Mouse (Mus musculus): Measurements from ENCODE around the gene Myl9.

The Myl9 gene

DNA sequence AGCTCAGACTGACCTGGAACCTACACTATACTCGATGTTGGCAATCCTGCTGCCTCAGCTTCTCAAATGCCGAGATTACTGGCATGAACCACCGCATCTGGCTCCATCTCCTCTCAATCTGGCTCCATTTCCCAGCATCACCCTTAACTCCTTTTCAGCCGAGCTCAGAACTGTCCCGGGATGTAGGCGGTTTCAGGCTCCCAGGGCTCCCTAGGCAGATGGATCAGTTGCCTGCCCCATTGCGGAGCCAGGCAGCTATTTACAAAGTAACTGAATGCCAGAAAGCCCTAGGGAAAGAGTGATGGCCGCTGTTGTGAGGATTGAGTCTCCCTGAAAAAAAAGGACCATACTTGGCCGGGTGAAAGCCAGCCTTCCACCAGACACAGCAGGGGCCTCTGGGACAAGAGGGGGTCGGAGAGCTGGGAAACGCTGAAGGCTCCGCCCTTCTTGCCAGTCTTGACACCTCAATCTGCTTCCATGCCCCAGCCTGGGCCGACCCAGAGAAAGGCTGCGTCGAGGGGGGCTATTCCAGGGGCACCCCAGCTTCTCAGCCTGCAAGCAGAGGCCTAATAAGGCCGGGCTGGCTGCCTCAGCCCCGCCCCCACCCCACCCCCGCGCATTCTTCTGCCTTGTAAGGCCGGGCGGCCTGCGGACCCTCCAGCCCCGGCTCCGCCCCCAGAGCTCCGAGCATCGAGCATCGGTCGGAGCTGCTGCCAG, at the start of gene Myl9:
Gene Myl9 (plus strand): TSS at position 683 of the 717 bp plus-strand sequence.
- in situ Hi-C loops (cut with MboI; ENCODE audit: unreplicated experiment in 2 of 2): loop anchor here in 1 of 2 experiments (5.0 kb wide), 1 partner anchor 53 kb away; no protein-coding TSS in a partner anchor

DNA sequence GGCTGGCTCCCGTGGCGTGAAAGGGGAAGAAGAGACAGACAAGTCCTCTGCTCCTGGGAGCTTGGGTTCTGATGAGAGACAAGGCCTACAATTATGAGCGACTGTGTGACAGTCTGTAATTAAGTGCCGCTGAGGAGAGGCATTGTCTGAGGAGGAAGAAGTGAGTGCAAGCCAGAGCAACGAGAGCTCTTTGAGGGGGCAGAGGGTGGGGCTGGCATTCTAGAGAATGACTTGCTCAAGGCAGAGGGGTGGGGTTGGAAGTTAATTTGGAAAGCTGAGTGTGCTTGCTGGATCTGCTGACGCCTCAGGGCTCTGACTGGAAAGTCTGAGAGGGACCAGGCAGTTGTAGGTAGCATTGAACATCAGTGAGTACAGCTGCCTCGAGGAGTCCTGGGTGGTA, 48.9 kb upstream of the Myl9 start:
- in situ Hi-C loops (cut with MboI; ENCODE audit: unreplicated experiment in 2 of 2): loop anchor here (10.0 kb wide), 2 partner anchors 138 to 268 kb away; partner anchors contain the start of genes Rab5if (in 2 of the 2) and Ndrg3 (in 1 of the 2)

DNA sequence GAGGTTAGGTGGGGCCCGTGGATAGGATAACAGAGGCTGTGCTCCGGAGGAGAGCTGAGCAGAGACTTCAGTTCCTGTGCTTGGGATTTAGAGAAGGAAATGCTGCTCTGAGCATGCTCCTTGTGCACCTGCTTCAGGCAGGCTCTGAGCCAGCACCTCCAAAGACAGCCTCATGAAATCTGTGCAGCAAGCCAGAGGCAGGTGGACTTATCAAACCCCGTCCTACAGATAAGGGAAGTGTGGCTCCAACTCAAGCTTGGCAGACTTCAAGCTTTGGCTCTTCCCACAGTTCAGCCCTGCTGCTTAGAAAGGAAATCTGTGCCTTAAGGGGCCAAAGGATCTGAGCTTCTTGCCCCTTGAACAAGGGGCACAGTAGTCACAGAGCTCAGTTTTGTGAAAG, 48.3 kb upstream of the Myl9 start:
- in situ Hi-C loops (cut with MboI; ENCODE audit: unreplicated experiment in 2 of 2): loop anchor here (10.0 kb wide), 2 partner anchors 138 to 268 kb away; partner anchors contain the start of genes Rab5if (in 2 of the 2) and Ndrg3 (in 1 of the 2)

DNA sequence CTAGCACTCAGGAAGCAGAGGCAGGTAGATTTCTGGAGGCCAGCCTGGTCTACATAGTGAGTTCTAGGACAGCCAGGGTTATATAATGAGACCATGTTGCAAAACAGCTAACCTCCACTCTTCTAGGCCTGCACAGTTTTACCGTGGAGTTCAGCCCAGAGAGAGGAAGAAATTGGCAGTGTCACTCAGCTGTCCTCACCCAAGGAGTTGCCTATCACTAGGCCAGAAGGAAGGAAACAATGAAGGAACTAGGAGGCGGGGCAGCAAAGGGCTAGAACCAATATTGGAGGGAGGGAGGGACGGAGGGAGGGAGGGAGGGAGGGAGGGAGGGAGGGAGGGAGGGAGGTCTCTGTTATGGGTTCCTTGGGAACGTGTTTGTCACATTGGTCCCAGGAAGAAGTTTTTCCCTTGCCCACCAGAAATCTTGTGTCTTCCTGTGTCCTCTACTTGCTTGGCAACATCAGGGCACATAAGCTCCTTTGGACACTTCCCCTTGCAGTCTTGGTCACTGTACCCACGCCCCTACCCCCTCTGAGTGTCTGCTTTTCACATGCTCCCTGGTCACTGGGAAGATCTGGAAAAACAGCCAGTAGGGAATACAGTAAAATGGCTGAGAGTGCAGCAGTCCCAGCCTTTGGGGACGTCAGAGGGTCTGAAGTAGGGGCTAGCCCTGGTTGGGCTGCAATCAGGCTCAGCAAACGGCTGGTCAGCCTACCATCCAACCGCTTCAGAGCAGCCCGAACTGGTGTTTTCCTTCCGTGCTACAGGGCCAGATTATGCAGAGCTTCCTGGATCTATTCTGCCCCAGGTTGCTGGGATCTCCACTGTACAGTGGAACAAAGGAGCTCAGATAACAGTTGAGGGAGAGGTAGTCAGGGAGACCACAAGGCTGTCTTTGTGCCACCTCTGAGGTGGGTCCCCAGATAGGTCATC, 45.4 kb upstream of the Myl9 start:
- in situ Hi-C loops (cut with MboI; ENCODE audit: unreplicated experiment in 2 of 2): loop anchor here (10.0 kb wide), 2 partner anchors 135 to 265 kb away; partner anchors contain the start of genes Rab5if (in 2 of the 2) and Ndrg3 (in 1 of the 2)

DNA sequence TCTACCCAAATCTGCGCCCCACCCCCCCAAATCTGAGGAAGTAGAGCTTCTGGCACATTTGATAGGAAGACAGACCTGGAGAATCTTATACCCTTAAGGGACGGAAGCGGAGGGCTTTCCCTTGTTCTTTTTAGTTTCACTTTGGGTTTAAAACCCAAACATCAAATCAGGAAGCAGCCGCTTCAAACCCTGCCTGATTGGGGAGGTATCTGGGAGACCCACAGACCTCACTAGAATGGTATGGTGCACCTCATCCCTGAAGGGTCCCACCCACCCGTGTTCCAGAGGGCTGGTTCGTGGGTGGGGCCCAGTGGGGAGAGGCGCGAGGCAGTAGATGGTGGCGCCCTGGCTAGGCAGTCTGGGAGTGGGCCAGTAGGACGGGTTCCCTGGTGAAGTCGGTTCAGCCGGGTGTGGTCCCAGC, 44.7 kb upstream of the Myl9 start:
- in situ Hi-C loops (cut with MboI; ENCODE audit: unreplicated experiment in 2 of 2): no loop called here

DNA sequence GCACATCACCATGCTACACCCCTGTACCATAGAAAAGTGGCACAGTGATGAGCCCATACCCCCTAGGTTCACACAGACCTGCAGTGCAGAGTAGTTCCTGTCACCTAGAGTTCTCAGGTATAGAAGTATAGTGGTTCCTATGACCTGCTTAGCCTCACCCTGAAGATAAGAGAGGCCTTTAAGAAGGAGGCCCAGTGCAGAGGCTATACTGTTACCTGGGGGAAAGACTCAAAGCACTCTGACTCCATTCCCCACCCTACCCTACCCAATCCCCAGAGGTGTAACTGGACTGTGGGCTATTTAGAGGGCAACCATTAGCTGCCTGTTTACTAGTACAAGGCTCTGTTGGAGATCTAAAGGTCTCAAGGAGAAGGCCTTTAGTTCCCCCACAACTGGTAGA, 43.6 kb upstream of the Myl9 start:
- in situ Hi-C loops (cut with MboI; ENCODE audit: unreplicated experiment in 2 of 2): no loop called here

DNA sequence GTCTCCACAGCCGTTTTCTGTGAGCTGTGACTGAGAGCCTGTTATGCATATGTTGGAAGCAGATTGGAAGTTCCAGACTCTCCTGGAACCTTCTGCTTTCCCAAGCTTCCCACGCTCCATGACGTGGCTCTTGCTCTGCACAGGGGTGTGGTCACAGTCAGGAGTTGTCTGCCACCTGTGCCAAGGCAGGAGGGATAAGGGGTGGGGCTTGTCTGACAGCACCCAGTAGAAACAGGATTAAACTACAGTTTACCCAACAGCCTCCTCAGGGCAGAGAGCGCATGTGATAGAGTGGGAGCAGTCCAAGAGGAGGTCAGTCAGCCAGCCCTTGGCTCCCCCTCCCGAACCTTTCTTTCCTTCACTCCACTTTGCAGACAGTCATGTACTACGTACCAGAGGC, 43.1 kb upstream of the Myl9 start:
- in situ Hi-C loops (cut with MboI; ENCODE audit: unreplicated experiment in 2 of 2): no loop called here

DNA sequence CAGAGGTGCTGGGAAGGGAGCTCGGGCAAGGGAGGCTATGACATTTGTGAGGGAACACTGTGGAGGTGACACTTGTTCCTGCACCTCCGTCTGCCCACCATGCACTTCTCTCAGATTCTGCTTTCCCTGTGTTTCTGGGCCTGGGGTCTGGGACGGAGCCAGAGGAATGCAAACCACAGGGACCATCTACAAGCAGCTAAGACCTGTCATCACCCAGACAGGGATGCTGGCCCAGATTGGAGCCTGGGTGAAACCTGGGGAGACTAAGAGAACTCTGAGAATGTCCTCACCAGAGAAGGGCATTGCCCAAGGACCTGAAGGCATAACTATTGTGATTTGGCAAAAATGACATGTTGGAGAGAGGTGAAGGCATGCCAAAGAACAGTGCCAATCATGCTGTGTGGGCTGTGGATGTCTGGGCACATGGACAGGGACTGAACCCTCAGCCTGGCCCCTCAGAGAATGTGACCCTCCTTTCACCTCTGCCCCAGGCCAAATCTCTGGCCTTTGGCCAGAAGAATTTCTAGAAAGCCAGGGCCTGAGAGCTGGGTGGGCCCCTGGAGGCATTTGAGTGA, 39.4 kb upstream of the Myl9 start:
- in situ Hi-C loops (cut with MboI; ENCODE audit: unreplicated experiment in 2 of 2): no loop called here

DNA sequence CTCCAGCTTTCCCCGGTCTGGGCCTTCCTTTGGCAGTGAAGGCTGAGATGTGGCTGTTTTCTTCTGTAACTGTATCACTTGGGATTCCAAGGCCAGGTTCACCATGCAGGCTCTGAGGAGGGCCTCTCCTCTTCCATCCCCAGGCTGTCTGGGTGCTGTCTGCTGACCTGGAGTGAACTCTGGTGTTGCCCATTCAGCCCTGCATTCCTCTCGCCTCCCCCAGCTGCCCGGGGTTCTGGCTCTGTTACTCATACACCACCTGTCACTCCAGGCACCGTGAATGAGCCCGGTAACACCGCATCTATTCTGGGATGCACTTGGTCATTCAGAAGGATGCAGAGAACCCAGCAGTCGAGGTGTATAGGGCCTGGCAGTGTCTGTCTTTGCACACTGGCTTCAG, 38.4 kb upstream of the Myl9 start:
- in situ Hi-C loops (cut with MboI; ENCODE audit: unreplicated experiment in 2 of 2): no loop called here

DNA sequence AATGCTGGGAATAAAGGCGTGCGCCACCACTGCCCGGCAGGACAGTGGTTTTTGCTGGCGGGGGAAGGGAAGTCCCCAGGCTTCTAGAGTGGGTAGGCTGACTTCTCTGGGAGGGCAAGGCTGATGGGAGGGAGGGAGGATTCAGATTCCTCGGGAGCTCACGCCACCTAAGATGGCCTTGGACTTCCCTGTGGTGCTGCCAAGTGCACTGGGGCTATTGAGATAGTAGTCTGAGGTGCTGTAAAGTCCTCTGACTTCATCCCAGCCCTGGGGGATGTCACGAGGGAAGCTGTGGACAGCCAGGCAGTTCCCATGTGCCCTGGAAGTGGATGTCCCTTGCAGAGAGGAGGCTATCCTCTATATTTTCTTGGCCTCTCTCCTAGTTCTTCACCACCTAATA, 37.2 kb upstream of the Myl9 start:
- in situ Hi-C loops (cut with MboI; ENCODE audit: unreplicated experiment in 2 of 2): no loop called here

DNA sequence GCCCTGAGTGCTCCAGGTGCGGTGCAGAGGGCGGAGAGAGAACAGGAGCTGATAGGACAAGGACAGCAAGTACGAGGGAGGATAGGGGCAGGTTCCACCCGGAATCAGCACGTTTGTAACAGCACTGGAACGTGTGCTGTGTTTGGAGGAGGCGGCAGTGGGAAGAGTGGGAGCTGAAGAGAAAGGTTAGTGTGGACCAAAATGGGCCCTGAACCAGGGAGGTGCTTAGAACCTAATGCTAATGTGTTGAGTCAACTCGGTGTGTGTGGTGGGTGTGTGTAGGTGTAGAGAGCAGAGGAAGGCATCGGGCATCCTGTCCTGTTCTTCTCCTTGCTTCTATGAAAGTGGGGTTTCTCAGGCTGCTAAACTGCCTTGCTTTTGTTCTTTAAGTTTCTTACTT, 34.0 kb upstream of the Myl9 start:
- in situ Hi-C loops (cut with MboI; ENCODE audit: unreplicated experiment in 2 of 2): no loop called here

DNA sequence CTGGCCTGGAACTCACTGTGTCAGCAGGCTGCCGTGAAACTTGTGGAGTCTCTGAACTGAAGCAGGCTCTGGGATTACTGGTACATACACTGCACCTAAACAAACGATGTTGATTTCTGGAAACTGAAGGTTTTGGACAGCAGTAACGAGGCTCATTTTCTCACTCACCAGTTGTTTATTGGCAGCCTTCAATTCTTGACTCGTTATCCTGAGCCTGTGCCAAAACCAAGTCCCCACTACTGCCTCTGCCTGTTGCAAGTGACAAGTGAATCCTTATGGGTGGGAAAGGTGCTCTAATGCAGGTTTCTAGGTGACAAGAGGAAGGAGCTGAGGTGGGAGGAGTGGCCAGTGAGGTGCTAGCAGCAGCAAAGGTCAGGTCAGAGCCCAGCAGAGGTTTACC, 33.2 kb upstream of the Myl9 start:
- in situ Hi-C loops (cut with MboI; ENCODE audit: unreplicated experiment in 2 of 2): no loop called here

DNA sequence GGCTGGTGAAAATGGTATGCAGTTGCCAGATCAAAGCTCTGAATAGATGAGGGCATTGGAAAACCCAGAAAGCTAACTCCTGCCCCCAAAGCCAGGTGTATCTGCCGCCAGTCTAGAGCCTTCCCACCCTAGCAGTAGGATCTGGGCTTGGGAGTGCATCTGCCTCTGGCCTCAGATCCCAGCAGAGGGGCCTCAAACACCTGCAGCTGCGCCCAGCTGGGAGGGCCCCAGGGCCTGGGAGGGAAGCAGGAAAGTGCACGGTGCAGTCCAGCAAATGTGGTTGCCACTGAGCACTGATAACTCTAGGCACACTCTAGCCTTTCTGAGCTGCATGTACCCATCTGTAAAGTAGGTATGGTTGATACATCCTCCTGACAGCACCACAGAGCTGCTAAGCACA, 32.0 kb upstream of the Myl9 start:
- in situ Hi-C loops (cut with MboI; ENCODE audit: unreplicated experiment in 2 of 2): no loop called here

DNA sequence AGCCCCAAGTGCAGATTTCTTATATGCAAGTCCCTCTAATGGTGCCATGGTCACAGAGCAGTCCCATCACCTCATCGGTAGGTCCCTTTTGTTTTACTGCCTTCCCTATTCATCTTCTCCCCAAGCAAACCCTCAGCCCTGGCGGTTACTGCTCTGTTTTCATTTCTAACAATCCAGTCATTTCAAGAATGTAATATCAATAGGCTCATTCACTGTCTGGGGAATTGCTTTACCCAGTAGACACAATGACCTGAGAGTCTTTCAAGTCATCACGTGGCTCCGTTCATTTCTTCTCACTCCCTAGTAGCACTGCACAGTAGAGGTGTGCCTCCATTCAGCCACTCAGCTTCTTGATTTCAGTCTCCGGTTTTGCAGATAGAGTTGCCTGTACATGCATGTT, 30.8 kb upstream of the Myl9 start:
- in situ Hi-C loops (cut with MboI; ENCODE audit: unreplicated experiment in 2 of 2): no loop called here

DNA sequence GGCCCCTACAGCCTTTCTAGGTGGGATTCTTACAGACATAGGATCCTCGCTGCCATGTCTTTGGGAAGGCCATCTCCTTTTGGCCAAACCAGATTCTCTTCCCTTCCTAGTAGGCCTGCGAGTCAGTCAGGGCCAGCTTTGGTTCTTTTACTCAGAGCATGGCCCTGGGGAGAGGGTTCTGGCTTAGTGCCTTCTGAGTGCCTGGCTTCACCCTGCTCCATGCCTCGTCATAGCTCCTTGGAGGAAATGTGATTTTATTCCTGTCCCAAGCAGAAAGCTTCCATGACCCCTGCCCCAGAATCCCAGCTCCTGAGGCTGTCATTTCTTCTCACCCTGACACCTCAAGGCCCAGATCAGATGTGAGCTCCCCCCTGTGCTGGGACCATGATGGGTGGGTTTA, 27.9 kb upstream of the Myl9 start:
- in situ Hi-C loops (cut with MboI; ENCODE audit: unreplicated experiment in 2 of 2): no loop called here

DNA sequence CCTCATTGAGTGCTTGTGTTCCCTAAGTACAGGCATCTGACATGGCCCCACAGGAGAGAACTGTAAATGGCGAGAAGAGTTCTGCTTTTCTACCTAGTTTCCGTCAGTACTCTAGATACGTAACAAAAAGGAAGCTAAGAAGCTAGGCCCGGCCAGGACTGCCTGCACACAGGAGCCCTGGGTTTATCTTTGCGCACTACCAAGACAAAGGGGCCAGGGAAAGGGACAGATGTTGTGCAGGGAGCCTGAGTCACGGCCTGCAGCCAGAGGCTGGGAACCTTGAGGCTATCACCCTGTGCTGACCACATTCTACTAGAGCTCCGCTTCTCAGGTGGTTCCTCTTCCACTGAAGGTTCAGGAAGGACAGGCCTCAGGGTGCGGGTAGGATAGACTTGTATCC, 25.5 kb upstream of the Myl9 start:
- in situ Hi-C loops (cut with MboI; ENCODE audit: unreplicated experiment in 2 of 2): no loop called here

DNA sequence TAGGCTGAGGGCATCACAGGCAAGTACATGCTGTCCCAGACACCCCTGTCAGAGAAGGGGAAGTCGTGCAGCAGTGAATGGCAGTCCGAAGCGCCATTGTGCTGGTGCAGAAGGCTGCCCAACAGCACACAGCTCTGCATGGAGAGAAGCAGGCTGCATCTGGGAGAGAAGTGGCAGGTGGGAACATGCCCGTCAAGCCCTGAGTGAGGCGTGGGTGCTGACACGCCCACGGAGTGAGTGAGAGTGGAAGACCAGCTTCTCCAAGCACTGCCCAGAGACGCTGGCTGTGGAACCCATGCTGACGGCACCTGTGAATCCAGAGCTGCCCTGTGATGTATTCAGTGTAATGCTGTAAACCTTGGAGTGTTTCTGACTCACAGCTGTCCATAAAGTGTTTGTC, 18.3 kb upstream of the Myl9 start:
- in situ Hi-C loops (cut with MboI; ENCODE audit: unreplicated experiment in 2 of 2): no loop called here

DNA sequence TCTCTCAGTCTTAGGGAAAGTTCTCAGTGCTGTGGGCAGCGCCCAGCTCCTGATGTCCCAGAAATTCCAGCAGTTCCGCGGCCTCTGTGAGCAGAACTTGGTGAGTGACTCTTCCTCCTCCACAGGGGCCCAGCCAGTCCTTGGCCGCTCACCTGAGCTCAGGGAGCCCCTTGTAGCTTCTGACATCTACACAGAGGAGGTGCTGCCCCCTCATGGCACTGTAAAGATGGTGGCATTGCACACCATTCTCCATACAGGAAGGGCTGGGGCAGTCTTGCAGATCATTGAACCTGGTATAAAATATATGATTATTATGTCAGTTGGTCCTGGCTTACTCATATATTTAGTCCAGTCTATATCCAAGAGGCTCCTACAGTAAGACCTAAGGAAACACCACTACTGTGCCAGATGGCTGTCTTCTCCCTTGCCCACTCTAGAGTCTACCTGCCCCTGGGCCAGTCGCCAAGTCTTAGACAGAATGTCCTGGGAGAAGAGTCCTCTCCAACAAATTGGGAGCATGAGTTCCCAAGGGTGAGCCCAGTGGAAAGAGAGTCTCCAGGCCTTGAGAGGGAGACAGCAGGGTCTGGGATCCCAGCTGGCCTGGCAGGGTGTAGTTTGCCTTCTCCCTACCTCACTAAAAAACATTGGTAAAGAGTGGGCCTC, 14.2 kb upstream of the Myl9 start:
- in situ Hi-C loops (cut with MboI; ENCODE audit: unreplicated experiment in 2 of 2): no loop called here

DNA sequence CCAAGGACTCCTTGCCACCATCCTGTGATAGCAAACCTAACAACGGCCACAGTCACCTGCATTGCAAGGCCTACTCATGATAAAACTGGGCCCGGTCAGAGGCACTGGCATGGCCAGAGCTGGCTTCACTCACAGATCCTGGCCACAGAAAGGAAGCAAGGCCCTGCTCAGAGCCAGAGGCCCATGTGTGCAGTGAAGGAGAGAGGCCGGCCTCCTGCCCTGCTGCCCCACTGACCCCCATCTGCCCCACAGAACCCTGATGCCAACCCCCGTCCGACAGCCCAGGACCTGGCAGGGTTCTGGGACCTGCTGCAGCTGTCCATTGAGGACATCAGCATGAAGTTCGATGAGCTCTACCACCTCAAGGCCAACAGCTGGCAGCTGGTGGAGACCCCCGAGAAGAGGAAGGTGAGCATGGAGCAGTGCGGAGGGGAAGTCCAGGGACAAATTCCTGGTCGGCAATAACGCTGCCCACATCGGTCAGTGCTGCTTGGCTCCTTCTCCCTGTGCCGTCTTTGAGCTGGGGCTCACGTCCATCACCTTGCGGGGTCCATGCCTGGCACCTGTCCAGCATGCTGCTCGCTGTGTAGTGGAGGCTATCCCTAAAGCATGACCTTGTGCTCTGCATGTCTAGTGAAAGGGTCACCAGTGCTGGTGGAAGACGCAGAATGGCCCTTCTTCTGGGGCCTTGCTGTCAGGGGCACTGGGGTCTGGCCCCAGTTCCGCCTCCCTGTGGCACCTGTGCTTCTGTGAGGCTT, 13.5 kb upstream of the Myl9 start:
- in situ Hi-C loops (cut with MboI; ENCODE audit: unreplicated experiment in 2 of 2): no loop called here

DNA sequence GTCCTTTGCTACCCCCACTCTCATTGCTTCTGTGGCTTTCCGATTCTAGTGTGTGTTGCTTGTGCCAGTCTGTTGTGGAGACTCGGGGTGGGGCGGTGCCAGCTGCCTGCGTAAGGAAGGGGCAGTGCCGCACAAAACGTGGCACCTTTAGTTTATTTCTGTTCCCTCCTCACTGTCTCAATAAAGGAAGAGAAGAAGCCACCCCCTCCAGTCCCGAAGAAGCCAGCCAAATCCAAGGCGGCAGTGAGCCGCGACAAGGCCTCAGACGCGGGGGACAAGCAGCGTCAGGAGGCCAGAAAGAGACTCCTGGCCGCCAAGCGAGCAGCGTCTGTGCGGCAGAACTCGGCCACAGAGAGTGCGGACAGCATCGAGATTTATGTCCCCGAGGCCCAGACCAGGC, 12.7 kb upstream of the Myl9 start:
- in situ Hi-C loops (cut with MboI; ENCODE audit: unreplicated experiment in 2 of 2): no loop called here

All from v-Abl transformed pro-B cells (cell line).